Mouse (Mus musculus) midbrain, embryonic 12.5 days (tissue): ENCODE data around the gene Hddc2. TPM values are rescaled to one million over a fixed set of nuclear protein-coding genes. Genes with fewer than 3 reads are reported as not detected.

Experiments used
- ATAC-seq: fragments of 200-750 bp; cut with Nextera tagmentation; 2 replicates; pipeline ENCODE4 v1.8.0; 2017; ENCODE audit warnings: low read depth, moderate TSS enrichment, moderate library complexity; ENCODE audit not compliant: low FRiP score
- H3K27ac ChIP-seq: fragments of 300-500 bp; sonication (generic); replicated peaks from 2 replicates; pipeline ENCODE4 v1.5.1; 2016; ENCODE audit warnings: mild to moderate bottlenecking
- H3K27me3 ChIP-seq: fragments of 300-500 bp; sonication (generic); 2 replicates; pipeline ENCODE4 v1.6.1; 2016; ENCODE audit warnings: mild to moderate bottlenecking
- H3K36me3 ChIP-seq: fragments of 300-500 bp; sonication (generic); 2 replicates; pipeline ENCODE4 v1.6.1; 2016
- H3K4me1 ChIP-seq: fragments of 300-500 bp; sonication (generic); 2 replicates; pipeline ENCODE4 v1.6.1; 2016
- H3K4me2 ChIP-seq: fragments of 300-500 bp; sonication (generic); replicated peaks from 2 replicates; pipeline ENCODE4 v1.6.1; 2016; ENCODE audit warnings: mild to moderate bottlenecking, moderate library complexity
- H3K4me3 ChIP-seq: fragments of 300-500 bp; sonication (generic); 2 replicates; pipeline ENCODE4 v1.5.1; 2016; ENCODE audit warnings: mild to moderate bottlenecking
- H3K9ac ChIP-seq: fragments of 300-500 bp; sonication (generic); replicated peaks from 2 replicates; pipeline ENCODE4 v1.6.1; 2016; ENCODE audit warnings: mild to moderate bottlenecking, moderate library complexity
- H3K9me3 ChIP-seq: fragments of 300-500 bp; sonication (generic); 2 replicates; pipeline ENCODE4 v1.6.1; 2016; ENCODE audit warnings: mild to moderate bottlenecking
- WGBS: fragments of 180-500 bp; shearing (Covaris S2); methylation state at CpG from one replicate; pipeline ENCODE4 v1.1.7; 2016; 5-methylcytosine and 5-hydroxymethylcytosine counted together
- polyA plus RNA-seq: library from polyadenylated mRNA; unstranded; fragments of >200 nt; fragmentation: Nextera tagmentation; extraction: Ambion mirVana; gene quantifications from 2 replicates; pipeline ENCODE4 v1.2.1, GENCODE M21; 2016

The Hddc2 gene
- polyA plus RNA-seq, 1 experiment from 2014 or later, result 55.6 TPM

DNA sequence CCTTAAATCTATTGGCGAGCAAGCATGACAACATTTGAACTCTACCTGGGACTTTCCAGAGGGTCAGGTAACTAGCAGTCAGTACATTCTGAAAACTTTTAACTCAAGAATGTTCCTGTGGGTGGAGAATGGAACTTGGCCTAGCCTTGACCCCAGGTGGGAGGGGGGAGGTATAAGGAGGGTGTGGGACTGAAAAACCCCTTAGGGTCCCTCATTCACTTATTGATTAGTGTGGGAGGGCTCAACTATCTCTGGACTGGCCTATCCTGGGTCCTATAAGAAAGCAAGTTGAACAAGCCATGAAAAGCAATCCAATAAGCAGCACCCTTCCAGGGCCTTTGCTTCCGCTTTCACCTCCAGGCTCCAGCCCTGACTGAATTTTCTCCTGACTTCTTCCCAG lies 9.7 kb upstream of the Hddc2 start:
- Histone ChIP-seq H3K9ac (no peak overlapping the region), H3K4me3 (no peak overlapping the region), H3K4me2 (no peak overlapping the region), H3K9me3 (no peaks in the 10 kb centered on the region), H3K36me3 (no peaks in the 10 kb centered on the region), H3K27ac (no peak overlapping the region), H3K4me1 (no peaks in the 10 kb centered on the region), H3K27me3 (no peaks in the 10 kb centered on the region)
- WGBS, result 94% methylated on average over 2 of the region's 2 CpGs
- ATAC-seq, result no peak

DNA sequence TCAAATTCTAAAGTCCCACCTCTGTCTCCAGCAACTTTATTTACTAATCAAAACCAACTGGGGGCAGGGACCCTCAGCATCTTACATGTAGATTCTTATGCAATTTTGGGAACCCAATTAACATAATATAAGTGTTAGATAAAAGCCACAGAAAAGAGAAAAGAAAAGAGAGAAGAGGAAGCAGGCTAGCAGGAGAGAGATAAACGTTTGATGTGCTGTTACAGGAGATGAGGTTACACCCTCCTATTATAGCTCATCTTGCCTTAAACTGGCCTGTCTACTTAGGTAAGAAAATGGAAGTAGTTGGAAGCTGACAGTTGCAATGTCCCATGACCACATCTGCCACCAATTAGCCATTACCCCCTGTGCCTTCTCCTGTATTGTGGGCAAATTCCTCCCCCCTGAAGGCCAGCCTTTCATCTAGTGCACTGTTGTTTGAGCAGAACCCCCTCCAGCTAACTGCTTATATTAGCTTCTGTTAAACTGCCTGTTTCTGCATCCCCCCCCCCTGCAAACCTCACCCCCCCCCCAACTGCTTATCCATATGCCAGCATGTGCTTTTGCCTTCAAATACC lies 6.1 kb upstream of the Hddc2 start:
- Histone ChIP-seq H3K27ac (no peak overlapping the region), H3K4me2 (no peak overlapping the region), H3K36me3 (no peaks in the 10 kb centered on the region), H3K4me3 (no peak overlapping the region), H3K9me3 (no peaks in the 10 kb centered on the region), H3K9ac (no peak overlapping the region), H3K27me3 (no peaks in the 10 kb centered on the region), H3K4me1 (no peaks in the 10 kb centered on the region)
- WGBS, result 29% methylated on average over 1 of the region's 1 CpGs
- ATAC-seq, result no peak

DNA sequence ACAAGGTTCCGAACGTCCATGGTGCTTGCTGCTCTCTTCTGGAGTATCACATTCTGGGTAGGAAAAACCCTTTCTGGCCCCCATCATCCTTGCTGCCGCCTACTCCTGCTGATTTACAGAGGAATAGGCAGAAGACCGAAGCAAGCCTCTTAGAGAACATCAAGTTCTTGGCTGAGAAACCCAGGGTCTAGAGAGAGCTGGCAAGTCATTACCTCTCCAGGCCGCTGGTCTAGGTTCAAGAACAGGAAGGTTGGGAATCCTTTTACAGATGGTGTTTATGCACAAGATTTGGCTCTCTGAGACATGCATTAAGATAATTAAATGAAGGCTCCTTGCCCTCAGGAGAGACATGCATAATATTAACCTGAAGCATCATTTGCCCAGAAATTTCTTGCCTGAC lies 5.3 kb downstream of the Hddc2 start:
- 91% methylated on average over 5 of the region's 5 CpGs for WGBS
- no peak overlapping the region for H3K27ac ChIP-seq
- H3K36me3 ChIP-seq, result peaks cover 13% of the 10 kb centered on the region
- H3K27me3 ChIP-seq, result no peaks in the 10 kb centered on the region
- H3K4me2 ChIP-seq, result no peak overlapping the region
- peaks cover 5% of the 10 kb centered on the region for H3K4me1 ChIP-seq
- H3K4me3 ChIP-seq, result no peak overlapping the region
- H3K9me3 ChIP-seq, result no peaks in the 10 kb centered on the region
- H3K9ac ChIP-seq, result no peak overlapping the region
- no peak for ATAC-seq

DNA sequence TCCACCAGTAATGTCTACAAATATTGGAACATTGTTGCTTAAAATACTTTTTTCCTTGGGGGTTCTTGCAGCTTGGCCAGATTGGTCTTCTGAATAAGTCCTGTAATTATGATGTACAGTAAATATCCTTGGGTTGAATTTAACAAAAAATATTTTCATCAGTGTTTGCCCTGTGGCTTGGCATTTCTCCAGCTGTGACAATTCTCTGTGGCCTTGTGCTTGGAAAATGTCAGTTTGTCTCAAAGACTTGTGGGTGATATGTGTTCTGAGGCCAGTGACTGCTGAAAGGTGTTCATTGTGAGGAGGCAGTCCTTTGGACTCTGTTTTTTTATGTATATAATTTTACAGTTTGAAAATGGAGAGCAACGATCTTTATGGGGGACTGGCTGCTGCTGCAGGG lies 16.3 kb downstream of the Hddc2 start:
- Histone ChIP-seq H3K4me3 (no peak overlapping the region), H3K27me3 (no peaks in the 10 kb centered on the region), H3K9me3 (no peaks in the 10 kb centered on the region), H3K9ac (no peak overlapping the region), H3K4me1 (no peaks in the 10 kb centered on the region), H3K36me3 (peaks cover 19% of the 10 kb centered on the region), H3K27ac (no peak overlapping the region), H3K4me2 (no peak overlapping the region)
- WGBS, result 88% methylated on average over 1 of the region's 1 CpGs
- no peak for ATAC-seq

DNA sequence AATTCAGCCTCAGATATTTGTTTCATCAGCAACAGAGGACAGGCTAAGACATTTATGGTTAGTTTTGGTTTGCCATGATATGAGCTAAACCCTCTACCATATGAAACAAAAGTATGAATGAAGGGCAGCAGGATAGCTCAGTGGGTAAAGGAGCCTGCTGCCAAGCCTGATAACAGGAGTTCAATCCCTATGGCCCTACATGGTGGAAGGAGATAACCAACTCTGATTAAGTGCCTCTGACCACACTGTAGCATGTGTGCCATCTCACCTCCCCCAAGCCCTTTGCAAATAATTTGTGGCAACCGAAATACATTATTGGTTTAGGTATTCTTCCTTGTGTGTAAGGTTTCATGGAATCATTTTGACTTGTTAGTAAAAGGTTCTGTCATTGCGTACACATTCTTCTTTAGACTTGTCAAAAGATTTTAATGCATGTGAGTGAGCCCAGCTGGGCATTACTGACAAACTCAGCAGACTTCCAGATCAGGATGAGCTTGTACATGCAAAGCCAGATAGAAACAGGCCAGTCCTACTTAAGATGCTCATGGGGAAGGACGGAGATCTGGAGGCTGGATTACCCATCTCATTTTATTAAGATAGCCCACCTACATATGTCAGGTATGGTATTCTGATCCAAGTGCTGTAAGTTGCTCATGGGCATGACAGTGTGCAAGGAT lies 17.2 kb downstream of the Hddc2 start:
- Histone ChIP-seq H3K4me3 (no peak overlapping the region), H3K4me2 (no peak overlapping the region), H3K4me1 (no peaks in the 10 kb centered on the region), H3K9me3 (no peaks in the 10 kb centered on the region), H3K27me3 (no peaks in the 10 kb centered on the region), H3K36me3 (peaks cover 19% of the 10 kb centered on the region), H3K9ac (no peak overlapping the region), H3K27ac (no peak overlapping the region)
- ATAC-seq, result no peak
- WGBS, result 91% methylated on average over 3 of the region's 3 CpGs

DNA sequence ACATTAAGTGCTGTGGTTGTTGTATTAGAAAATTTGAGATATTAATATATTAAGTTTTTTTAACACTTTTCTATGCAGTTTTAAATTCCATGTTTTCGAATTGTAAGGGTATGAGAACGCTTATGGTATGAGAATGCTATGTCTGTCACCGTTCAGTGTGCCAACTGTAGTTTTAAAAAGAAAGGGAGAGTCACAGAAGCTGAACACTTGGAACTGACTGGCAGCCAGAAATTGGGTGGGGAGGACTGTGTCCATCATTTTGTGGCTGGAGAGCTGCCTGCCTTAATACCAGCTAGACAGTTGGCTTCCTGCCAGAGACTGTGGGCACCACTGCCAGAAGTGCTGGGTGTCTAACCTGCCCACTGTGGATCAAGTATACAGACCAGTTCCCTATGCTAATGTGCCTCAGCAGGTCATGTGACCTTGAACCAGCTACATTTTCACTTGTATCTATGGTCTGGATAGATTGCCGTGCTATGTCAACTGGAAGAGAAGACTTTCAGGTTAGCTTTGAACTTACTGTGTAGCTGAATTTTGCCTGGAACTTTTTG lies 18.1 kb downstream of the Hddc2 start:
- Histone ChIP-seq H3K4me3 (no peak overlapping the region), H3K27me3 (no peaks in the 10 kb centered on the region), H3K9ac (no peak overlapping the region), H3K27ac (no peak overlapping the region), H3K4me2 (no peak overlapping the region), H3K9me3 (no peaks in the 10 kb centered on the region), H3K36me3 (peaks cover 12% of the 10 kb centered on the region), H3K4me1 (no peaks in the 10 kb centered on the region)
- 89% methylated on average over 4 of the region's 4 CpGs for WGBS
- ATAC-seq, result no peak

DNA sequence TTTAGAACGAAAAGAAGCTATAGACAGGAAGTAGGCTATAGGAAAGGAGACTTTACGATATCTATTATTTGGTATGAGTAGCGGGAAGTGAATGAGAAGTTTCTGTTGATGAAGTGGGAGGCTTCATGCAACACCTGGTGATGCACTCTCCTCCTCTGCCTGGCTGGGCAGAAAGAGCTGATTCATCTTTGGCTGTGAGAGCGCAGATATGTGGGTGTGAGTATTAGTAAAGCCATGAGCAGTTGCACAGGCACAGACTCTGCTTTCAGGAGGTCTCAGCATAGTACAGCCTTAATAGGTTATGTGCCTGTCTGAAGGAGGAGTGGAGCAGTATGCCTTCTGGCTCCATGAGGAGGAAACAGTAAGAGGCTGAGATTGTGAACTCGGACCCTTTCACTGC lies 23.2 kb downstream of the Hddc2 start:
- no peak overlapping the region for H3K27ac ChIP-seq
- no peaks in the 10 kb centered on the region for H3K27me3 ChIP-seq
- H3K9ac ChIP-seq, result no peak overlapping the region
- H3K4me3 ChIP-seq, result no peak overlapping the region
- no peak for ATAC-seq
- H3K36me3 ChIP-seq, result no peaks in the 10 kb centered on the region
- no peaks in the 10 kb centered on the region for H3K4me1 ChIP-seq
- no peaks in the 10 kb centered on the region for H3K9me3 ChIP-seq
- 93% methylated on average over 5 of the region's 5 CpGs for WGBS
- no peak overlapping the region for H3K4me2 ChIP-seq

DNA sequence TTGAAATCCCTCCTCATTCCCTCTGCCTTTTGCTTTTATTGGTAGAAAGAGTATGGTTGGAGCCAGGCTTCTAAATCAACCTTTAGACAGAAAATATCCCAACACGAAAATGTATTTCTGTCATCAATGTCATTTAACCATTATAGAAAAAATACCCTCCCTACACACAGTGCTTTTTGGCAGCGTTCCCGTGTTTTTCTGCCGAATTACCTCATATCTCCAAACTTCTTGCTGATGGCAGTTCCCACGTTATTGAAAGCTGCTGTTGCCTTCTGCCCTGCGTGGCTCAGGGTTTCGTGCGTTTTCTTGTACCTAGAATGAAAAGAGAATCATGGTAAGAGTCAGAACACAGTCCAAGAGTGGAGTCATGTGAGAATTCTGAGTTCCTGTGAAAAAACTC lies 33.2 kb downstream of the Hddc2 start:
- Histone ChIP-seq H3K27ac (no peak overlapping the region), H3K27me3 (no peaks in the 10 kb centered on the region), H3K4me2 (no peak overlapping the region), H3K4me3 (no peak overlapping the region), H3K36me3 (no peaks in the 10 kb centered on the region), H3K9ac (no peak overlapping the region), H3K9me3 (no peaks in the 10 kb centered on the region), H3K4me1 (no peaks in the 10 kb centered on the region)
- ATAC-seq, result no peak
- WGBS, result 96% methylated on average over 8 of the region's 8 CpGs

DNA sequence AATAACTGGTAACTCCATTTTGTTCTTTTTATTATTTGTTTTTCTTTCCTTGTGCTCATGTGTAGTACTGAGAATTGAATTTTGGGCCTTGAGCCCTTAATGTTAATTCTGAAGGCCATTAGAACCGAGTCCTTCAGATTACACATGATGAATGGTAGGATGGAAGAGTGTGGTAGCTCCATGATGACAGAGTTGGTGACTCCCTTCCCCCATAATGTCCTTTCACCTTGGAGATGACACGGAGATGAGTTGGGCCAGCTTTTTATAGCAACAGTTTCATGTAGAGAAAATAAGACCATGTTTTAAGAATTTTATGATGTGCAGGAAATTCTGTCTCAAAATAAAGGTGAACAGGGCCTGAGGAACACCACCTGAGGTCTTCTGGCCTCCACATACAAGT lies 37.9 kb downstream of the Hddc2 start:
- Histone ChIP-seq H3K4me3 (no peak overlapping the region), H3K4me2 (no peak overlapping the region), H3K36me3 (no peaks in the 10 kb centered on the region), H3K27ac (no peak overlapping the region), H3K9ac (no peak overlapping the region), H3K4me1 (no peaks in the 10 kb centered on the region), H3K9me3 (no peaks in the 10 kb centered on the region), H3K27me3 (no peaks in the 10 kb centered on the region)
- ATAC-seq, result no peak
- 92% methylated on average over 2 of the region's 2 CpGs for WGBS

DNA sequence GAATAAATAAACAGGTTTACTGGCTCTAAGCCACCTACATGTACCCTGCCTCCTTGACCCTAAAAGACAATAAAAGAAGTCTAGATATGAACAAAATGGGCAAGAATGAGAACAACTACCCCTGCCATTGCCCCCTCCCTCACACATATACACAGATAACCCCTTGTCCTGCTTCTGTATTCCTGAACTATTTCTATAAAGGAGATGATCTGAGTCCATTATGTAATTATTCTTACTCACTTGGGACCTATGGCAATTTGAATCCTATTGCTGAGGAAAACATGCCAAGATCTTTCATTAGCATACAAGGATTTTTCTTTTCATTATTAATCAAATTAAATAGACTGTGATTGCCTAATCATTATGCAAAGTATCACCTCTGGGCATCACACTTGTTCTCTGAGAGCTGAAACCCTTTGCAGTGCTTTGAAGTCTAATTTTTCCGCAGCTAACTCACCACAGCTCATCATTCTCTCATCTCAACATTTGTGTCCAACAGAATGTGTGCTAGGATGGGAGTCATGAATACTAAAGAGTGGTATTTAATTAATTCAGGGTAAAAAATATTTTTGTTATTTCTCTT lies 39.8 kb downstream of the Hddc2 start:
- H3K36me3 ChIP-seq, result no peaks in the 10 kb centered on the region
- no peak overlapping the region for H3K4me3 ChIP-seq
- H3K27me3 ChIP-seq, result no peaks in the 10 kb centered on the region
- no peaks in the 10 kb centered on the region for H3K9me3 ChIP-seq
- no peaks in the 10 kb centered on the region for H3K4me1 ChIP-seq
- WGBS, result 71% methylated on average over 1 of the region's 1 CpGs
- H3K9ac ChIP-seq, result no peak overlapping the region
- no peak for ATAC-seq
- no peak overlapping the region for H3K27ac ChIP-seq
- H3K4me2 ChIP-seq, result no peak overlapping the region

DNA sequence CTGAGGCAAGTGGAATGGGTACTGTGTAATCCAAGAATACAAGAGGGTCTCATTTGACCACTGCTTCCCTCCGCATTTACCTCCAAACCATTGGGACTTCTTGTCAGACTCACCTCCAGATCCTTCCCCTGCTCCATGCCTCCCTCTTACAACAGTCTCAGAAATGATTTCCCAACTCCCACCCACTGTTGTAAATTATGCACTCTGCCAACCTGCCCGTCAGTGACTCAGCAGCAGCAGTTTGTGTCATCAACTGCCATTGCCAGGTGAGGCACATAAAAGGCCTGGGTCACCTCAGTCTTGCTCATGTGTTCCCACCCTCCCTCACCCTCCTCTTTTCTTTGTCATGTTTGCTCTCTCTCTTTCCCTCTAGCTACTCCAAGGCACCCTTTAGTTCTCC lies 41.0 kb downstream of the Hddc2 start:
- Histone ChIP-seq H3K9me3 (no peaks in the 10 kb centered on the region), H3K27me3 (no peaks in the 10 kb centered on the region), H3K4me3 (no peak overlapping the region), H3K9ac (no peak overlapping the region), H3K36me3 (no peaks in the 10 kb centered on the region), H3K4me2 (no peak overlapping the region), H3K27ac (no peak overlapping the region), H3K4me1 (no peaks in the 10 kb centered on the region)
- ATAC-seq, result no peak
- 87% methylated on average over 2 of the region's 2 CpGs for WGBS

DNA sequence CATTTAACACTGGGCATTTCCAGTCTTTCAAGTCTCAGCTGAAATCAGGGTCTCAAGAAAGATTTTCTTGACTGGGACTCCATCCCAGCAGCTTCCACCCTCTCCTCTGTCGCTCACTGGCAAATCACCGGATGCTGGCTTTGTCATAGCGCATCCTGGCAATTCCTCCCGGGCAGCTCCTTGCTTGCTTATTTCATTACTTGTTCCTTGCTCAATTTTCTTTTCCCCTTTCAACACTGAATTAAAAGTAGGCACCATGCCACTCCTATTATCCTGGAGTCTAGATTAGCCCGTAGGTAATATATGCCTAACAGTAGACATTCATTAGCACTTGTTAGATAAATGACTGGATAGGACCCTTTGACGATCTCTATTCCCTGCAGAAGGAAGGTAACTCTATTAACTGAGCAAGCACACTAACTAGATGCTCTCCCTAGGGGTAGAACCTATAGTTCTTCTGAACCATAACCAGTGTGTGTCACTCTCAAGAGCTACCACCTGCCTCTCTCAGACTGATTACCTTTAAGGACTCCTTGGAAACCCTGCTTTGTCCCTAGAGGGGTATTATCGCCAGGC lies 41.8 kb downstream of the Hddc2 start:
- no peaks in the 10 kb centered on the region for H3K4me1 ChIP-seq
- H3K9me3 ChIP-seq, result no peaks in the 10 kb centered on the region
- H3K4me2 ChIP-seq, result no peak overlapping the region
- WGBS, result 81% methylated on average over 7 of the region's 7 CpGs
- H3K36me3 ChIP-seq, result no peaks in the 10 kb centered on the region
- no peak overlapping the region for H3K4me3 ChIP-seq
- no peak for ATAC-seq
- no peak overlapping the region for H3K27ac ChIP-seq
- no peaks in the 10 kb centered on the region for H3K27me3 ChIP-seq
- no peak overlapping the region for H3K9ac ChIP-seq
